Mouse (Mus musculus) bone marrow, adult 2 months (tissue): ENCODE results near the gene Foxred1.

Experiments
- CTCF ChIP-seq: fragments of 200-500 bp; IDR thresholded peaks from 2 replicates; pipeline ENCODE4 v1.5.1; 2011; ENCODE audit warnings: low read length, control low read depth; ENCODE audit not compliant: control insufficient read depth, insufficient read depth
- POLR2A ChIP-seq: fragments of 200-500 bp; IDR thresholded peaks from 2 replicates; pipeline ENCODE4 v1.6.1; 2011; ENCODE audit warnings: low read depth, mild to moderate bottlenecking, control low read depth, low read length, borderline replicate concordance; ENCODE audit not compliant: control insufficient read depth

DNA sequence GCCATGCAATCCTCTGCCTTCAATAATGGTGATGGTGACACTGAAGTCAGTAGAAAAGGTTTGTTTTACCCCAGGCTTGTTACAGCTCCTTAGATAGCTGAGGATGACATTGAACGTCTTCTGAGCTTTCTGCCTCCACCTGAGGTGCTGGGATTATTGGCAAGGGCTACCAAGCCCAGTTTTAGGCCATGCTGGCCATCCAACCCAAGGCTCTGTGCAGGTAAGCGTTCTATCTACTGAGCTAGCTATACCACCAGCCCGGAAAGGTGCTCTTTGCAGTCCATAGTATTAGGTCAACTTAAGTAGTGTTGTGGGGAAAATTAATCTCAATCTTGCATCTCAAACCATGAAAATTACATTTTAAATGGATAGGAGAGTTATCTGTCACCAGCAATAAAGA lies 13.2 kb downstream of the Foxred1 start:
- TF ChIP-seq POLR2A (no peak), CTCF (no peak)
